Mouse (Mus musculus) ES-Bruce4 (cell line): Measurements from ENCODE around the gene Zcchc13. TPM values are rescaled to one million over a fixed set of nuclear protein-coding genes. Genes with fewer than 3 reads are reported as not detected.

Source experiments
- H3K27ac ChIP-seq: 2 replicates; pipeline ENCODE4 v1.5.1; 2012; ENCODE audit warnings: low read length, inconsistent platforms; ENCODE audit not compliant: insufficient read depth
- H3K27me3 ChIP-seq: 2 replicates; pipeline ENCODE4 v1.6.1; 2012; ENCODE audit warnings: mild to moderate bottlenecking, low read length, inconsistent platforms; ENCODE audit not compliant: control insufficient read depth, poor library complexity, insufficient read depth, severe bottlenecking
- H3K36me3 ChIP-seq: 2 replicates; pipeline ENCODE4 v1.6.1; 2012; ENCODE audit warnings: inconsistent platforms, mild to moderate bottlenecking, low read length, moderate library complexity; ENCODE audit not compliant: control insufficient read depth, poor library complexity, insufficient read depth, severe bottlenecking
- H3K4me1 ChIP-seq: one replicate; pipeline ENCODE4 v1.8.1; 2011; ENCODE audit warnings: low read length; ENCODE audit not compliant: control insufficient read depth, insufficient read depth
- H3K4me3 ChIP-seq: 2 replicates; pipeline ENCODE4 v1.5.1; 2011; ENCODE audit warnings: low read depth, mild to moderate bottlenecking, low read length
- H3K9ac ChIP-seq: 2 replicates; pipeline ENCODE4 v1.6.1; 2012; ENCODE audit warnings: low read depth, mild to moderate bottlenecking, inconsistent platforms; ENCODE audit not compliant: poor library complexity, severe bottlenecking
- H3K9me3 ChIP-seq: replicated peaks from 2 replicates; pipeline ENCODE4 v1.6.1; 2012; ENCODE audit warnings: mild to moderate bottlenecking, low read length, inconsistent platforms; ENCODE audit not compliant: control insufficient read depth, poor library complexity, insufficient read depth, severe bottlenecking
- CTCF ChIP-seq: IDR thresholded peaks from one replicate; pipeline ENCODE4 v1.8.1; 2011; ENCODE audit warnings: low read depth, low read length
- EP300 ChIP-seq: IDR thresholded peaks from 2 replicates; pipeline ENCODE4 v1.6.1; 2011; ENCODE audit warnings: low read depth, low read length; ENCODE audit not compliant: insufficient read depth
- POLR2A ChIP-seq: IDR thresholded peaks from one replicate; pipeline ENCODE4 v1.8.1; 2011; ENCODE audit warnings: low read length; ENCODE audit not compliant: insufficient read depth
- polyA plus RNA-seq: library from polyadenylated mRNA; stranded (reverse); fragments of >200 nt; gene quantifications from 2 replicates; pipeline ENCODE4 v1.2.4, GENCODE M21; 2011; ENCODE audit warnings: low read depth; ENCODE audit not compliant: missing spikeins, insufficient read depth, insufficient read length

The Zcchc13 gene
- polyA plus RNA-seq, 1 experiment, result not detected

GRCm38 (mm10) chrX:103610401-103610800 lies 20.0 kb upstream of the Zcchc13 start:
- Histone ChIP-seq H3K27me3 (no peaks in the 10 kb centered on the region), H3K4me1 (no peaks in the 10 kb centered on the region), H3K9ac (no peak overlapping the region), H3K4me3 (no peak overlapping the region), H3K9me3 (no peaks in the 10 kb centered on the region), H3K36me3 (peaks cover 14% of the 10 kb centered on the region), H3K27ac (no peak overlapping the region)
- TF ChIP-seq EP300, result no peak
- no peak for TF ChIP-seq POLR2A
- TF ChIP-seq CTCF, result no peak

- no peak overlapping the region for H3K27ac ChIP-seq
- TF ChIP-seq POLR2A (no peak), CTCF (no peak), EP300 (no peak)
- H3K4me3 ChIP-seq, result no peak overlapping the region
- H3K9ac ChIP-seq, result no peak overlapping the region
- H3K4me1 ChIP-seq, result no peaks in the 10 kb centered on the region
- H3K36me3 ChIP-seq, result peaks cover 14% of the 10 kb centered on the region
- no peaks in the 10 kb centered on the region for H3K9me3 ChIP-seq
- no peaks in the 10 kb centered on the region for H3K27me3 ChIP-seq
These were observed 18.9 kb upstream of the Zcchc13 start for GRCm38 (mm10) chrX:103611462-103611861.

- Histone ChIP-seq H3K27ac (no peak overlapping the region), H3K27me3 (no peaks in the 10 kb centered on the region), H3K9ac (peak overlapping the region; percentile 9; the same call in 1 of the 2 replicates), H3K36me3 (peaks cover 7% of the 10 kb centered on the region), H3K4me1 (no peaks in the 10 kb centered on the region), H3K9me3 (no peaks in the 10 kb centered on the region), H3K4me3 (peak overlapping the region; percentile 47)
- TF ChIP-seq CTCF (no peak), POLR2A (no peak), EP300 (no peak)
These were observed 15.6 kb upstream of the Zcchc13 start for GRCm38 (mm10) chrX:103614700-103615233.

GRCm38 (mm10) chrX:103615453-103615852 lies 14.9 kb upstream of the Zcchc13 start:
- Histone ChIP-seq H3K27ac (no peak overlapping the region), H3K27me3 (no peaks in the 10 kb centered on the region), H3K9ac (peak overlapping the region; percentile 85; the same call in 1 of the 2 replicates), H3K4me1 (no peaks in the 10 kb centered on the region), H3K9me3 (no peaks in the 10 kb centered on the region), H3K4me3 (no peak overlapping the region), H3K36me3 (peaks cover 4% of the 10 kb centered on the region)
- no peak for TF ChIP-seq POLR2A

GRCm38 (mm10) chrX:103616162-103616535 lies 14.2 kb upstream of the Zcchc13 start:
- H3K36me3 ChIP-seq, result peaks cover 4% of the 10 kb centered on the region
- H3K27me3 ChIP-seq, result no peaks in the 10 kb centered on the region
- no peaks in the 10 kb centered on the region for H3K9me3 ChIP-seq
- H3K9ac ChIP-seq, result peak overlapping the region; percentile 85
- no peaks in the 10 kb centered on the region for H3K4me1 ChIP-seq
- H3K4me3 ChIP-seq, result peak overlapping the region; percentile 78
- H3K27ac ChIP-seq, result no peak overlapping the region; the same call in 1 of the 2 replicates
- TF ChIP-seq POLR2A (no peak), CTCF (no peak), EP300 (no peak)

GRCm38 (mm10) chrX:103616536-103617404 lies 13.6 kb upstream of the Zcchc13 start:
- peak overlapping the region; percentile 83 for H3K4me3 ChIP-seq
- H3K27ac ChIP-seq, result peak overlapping the region; percentile 91
- H3K4me1 ChIP-seq, result no peaks in the 10 kb centered on the region
- H3K9me3 ChIP-seq, result no peaks in the 10 kb centered on the region
- H3K9ac ChIP-seq, result peak overlapping the region; percentile 85
- no peak for TF ChIP-seq EP300
- no peak for TF ChIP-seq POLR2A
- TF ChIP-seq CTCF, result no peak
- H3K27me3 ChIP-seq, result no peaks in the 10 kb centered on the region
- peaks cover 4% of the 10 kb centered on the region for H3K36me3 ChIP-seq
